Mouse (Mus musculus) natural killer cell, adult 2 months (primary cell): ENCODE data around the gene Chrm5.
"Not testable (repeated sequence)": the region's sequence is repeated elsewhere in the genome, so short reads cannot be mapped to it uniquely, and the experiment has no call there.

ENCODE experiments used
- DNase-seq, 2 experiments: peaks; one replicate each; pipeline ENCODE4 v3.0.0; 2022; ENCODE audit warnings: low spot score in 2 of 2

Chrm5 gene

DNA sequence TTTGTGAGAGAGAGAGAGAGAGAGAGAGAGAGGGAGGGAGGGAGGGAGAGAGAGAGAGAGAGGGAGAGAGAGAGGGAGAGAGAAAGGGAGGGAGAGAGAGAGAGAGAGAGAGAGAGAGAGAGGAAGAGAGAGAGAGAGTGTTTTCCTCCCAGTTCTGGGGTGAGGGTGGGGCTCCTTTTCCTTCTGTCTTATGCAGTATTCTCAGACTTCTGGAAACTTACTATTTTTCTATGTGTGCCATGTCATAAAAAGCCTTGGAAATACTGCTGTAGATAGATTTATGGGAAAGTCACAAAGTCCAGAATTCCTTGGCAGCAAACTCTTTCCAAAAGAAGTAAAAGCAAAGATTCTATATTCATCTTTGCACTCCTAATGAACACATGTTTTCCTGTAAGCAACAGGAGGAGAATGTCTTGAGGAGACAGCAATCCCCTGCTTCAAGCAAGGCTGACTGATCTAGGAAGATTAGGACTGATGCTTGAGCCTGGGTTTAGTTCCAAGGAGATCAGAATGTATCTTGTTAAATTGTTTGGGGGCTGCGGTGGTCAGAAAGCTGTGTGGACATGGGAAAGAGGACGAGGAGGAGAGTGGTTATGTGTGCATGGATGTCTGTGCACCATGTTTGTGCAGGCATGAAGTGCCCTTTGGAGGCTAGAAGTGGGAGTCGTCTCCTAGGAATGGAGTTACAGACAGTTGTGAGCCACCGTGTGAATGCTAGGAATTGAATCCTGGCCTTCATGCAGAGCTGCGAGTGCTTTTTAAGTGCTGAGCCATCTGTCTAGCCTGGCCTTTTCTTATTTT lies 2.2 kb upstream of the Chrm5 start:
- no peak for DNase-seq

- DNase-seq, result peak in 1 of 2 experiments; percentile 17
Observed at GRCm38 (mm10) chr2:112481564-112481963, 995 bp upstream of the Chrm5 start.

DNA sequence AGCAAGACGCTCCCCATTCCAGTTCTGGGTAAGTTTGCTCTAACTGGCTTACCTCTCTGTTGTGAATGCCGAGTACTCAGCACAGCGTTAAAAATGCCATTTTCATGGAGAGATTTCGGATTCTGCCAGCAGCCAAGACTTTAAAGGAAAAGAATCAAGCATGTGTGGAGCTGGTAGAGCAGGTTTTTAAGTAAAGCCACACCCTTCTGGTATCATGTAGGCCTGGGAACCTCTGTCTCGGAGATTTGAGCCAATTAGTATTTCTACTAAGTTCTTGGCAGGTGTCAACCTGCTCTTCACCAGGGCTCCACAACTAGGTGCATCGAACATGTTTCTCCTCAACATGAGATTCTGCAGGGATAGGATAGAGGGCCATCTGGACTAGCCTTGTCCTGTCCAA lies 4.0 kb downstream of the Chrm5 start:
- no peak for DNase-seq

- no peak for DNase-seq
Observed at GRCm38 (mm10) chr2:112474997-112475724, 5.4 kb downstream of the Chrm5 start.

- DNase-seq, result no peak
Observed at GRCm38 (mm10) chr2:112472076-112472475, 8.5 kb downstream of the Chrm5 start.

DNA sequence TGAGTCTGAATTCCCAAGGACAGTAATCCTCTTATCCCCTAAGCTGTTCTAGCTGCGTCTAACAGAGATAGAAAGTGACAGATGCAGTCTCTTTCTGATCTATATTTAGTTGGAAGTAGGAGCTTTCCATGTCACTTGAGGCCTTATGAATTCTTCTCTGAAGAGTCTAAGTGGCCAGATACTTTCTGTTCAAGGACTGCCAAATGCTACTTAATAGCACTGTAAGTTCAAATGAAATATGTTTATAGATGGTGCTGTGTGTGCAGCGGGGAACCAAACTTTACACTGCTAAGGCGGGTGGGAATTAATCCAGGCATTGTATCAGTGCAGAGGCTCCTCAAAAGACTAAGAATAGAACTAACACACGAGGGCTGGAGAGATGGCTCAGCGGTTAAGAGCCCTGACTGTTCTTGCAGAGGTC lies 9.6 kb downstream of the Chrm5 start:
- no peak for DNase-seq

DNA sequence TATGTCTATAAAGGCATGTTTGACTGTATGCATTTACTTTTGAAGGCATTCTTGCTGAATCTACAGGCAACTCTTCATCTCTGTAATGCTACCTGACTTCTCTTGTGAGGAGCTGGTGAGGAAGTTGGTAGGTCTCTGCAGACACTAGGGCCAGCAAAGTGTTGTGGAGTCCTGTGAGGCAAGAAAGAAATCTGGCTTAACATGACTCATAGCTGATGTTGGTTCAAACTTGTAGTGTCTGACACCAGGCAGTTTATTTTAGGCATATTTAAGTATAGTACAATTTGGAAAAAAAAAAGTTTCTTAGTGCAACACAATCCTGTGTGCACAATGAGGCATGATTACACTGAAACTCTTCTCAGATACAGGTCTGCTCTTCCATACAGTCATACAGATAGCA lies 11.0 kb downstream of the Chrm5 start:
- DNase-seq, result no peak

DNA sequence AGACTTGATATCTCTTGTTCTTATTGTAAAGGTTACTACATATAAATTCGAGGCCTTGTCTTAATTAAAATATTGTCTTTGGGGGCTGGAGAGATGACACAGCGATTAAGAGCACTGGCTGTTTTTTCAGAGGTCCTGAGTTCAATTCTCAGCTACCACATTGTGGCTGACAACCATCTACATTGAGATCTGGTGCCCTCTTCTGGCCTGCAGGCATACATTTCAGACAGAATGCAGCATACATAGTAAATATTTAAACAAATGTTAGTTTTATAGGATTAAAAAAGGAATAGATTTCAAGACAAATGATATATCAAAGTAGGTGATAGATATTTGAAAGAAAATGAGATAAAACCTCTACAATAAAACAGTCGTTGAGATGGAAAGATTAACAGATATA lies 20.0 kb downstream of the Chrm5 start:
- DNase-seq, result no peak

DNA sequence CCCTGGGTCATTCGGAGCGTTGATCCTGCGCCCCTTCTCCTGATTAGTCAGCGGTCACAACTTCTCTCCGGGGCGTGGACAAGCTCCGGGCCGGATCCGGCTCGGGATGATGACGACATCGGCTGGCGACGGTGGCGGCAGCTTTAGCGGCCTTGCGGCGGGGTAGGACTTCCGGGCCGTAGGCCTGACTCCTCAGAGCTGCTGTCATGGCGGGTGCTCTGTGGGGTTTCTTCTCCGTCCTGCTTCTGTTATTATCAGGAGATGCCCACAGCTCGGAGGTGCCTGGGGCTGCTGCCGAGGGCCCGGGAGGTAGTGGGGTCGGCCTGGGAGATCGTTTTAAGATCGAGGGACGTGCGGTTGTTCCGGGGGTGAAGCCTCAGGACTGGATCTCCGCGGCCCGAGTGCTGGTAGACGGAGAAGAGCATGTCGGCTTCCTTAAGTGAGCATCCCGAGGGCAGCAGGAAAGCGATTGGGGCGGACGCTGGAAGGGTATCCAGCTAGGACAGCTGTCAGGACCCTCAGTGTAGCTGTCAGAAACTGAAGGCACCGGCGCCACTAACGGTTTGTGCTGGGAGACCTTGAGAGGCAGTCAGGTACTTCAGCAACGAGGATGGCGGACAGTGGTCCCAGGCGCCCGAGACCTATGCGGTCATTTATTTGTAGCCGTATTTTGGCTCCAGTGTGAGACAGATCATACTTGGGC lies 25.6 kb downstream of the Chrm5 start, which contains the start of gene Emc7:
Gene Emc7 (plus strand): TSS at position 136 of the 703 bp plus-strand sequence.
- peak; percentile 93 to 96 for DNase-seq

DNA sequence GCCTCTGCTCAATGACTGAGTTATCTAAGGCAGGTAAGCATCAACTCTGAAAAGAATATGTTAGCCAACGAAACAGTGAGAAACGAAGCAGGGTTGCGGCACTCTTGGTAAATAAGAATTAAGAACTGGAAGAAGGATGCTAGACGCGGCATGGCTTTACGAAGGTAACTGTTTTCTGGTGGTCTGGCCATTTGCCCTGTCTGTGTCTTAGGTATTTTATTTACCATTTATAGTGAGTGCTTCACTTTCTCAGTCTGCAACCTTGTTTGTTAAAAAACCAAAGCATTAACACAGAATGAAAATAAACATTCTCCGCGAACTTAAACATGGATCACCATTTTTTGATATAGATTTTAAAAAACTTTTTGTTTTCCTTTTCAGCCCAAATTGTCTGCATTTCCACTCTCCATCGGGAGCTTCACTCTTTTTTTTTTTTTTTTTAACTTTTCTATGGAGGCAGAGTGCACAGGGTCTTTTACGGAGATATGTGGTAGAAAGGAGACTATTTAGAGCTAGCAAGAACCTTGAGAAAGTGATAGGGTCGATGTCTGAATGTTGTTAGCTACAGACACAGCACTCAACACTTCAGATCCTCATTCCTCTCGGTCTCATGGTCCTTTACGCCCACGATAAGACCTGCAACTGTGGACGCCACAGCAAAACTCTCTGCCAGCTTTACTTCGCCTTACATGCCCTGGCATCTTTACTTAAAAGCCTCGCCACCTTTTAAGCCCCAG lies 26.3 kb downstream of the Chrm5 start:
- no peak for DNase-seq

- DNase-seq, result not testable (repeated sequence)
Observed at GRCm38 (mm10) chr2:112452513-112452912, 28.1 kb downstream of the Chrm5 start.

DNA sequence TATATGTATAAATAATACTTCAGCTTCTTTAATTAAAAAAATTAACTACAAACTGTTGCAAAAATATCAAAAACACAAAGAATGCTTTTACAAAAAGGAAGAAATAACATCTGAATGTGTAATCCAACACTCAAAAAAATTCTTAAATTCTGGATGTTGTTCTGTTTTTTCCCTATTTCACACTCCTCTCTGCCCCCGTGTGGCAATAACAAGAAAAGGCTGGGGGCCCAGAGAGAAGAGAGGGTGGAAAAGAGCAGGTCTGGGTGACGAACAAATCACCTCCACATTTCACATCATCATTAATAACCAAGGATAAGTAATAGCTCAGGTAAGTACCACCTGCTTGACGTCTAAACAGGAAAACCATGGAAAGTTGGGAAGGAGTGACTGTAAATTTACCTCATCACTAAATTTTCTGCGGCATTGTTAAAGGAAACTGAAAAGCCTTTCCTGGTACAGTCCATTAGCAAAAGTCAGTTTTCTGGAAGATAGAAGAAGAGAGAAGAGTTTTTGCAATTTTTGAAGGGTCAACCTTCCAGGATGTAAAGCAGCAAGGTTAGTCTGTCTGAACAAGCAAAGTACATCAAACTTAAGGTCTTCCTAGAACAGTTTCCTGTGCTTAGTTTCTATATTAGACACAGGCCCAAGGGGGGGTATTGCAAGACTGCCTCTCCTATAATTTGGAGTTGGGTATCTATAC lies 30.8 kb downstream of the Chrm5 start:
- peak in 1 of 2 experiments; percentile 31 for DNase-seq

- no peak for DNase-seq
Observed at GRCm38 (mm10) chr2:112448510-112449059, 32.0 kb downstream of the Chrm5 start.

DNA sequence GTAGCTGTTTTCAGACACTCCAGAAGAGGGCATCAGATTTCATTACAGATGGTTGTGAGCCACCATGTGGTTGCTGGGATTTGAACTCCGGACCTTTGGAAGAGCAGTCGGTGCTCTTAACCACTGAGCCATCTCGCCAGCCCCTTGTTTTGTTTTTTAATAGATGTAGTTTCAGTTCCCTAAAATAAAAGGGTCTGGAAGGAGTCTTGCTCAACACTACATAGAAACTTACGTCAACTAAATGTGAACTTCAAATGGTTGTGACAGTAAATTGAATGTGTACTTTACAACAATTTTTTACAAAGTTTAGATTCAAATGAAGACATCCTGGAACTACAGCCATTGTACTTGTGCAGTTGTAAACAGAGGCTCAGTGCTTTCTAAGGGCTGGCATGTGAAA lies 32.5 kb downstream of the Chrm5 start:
- peak in 1 of 2 experiments; percentile 2 for DNase-seq

DNA sequence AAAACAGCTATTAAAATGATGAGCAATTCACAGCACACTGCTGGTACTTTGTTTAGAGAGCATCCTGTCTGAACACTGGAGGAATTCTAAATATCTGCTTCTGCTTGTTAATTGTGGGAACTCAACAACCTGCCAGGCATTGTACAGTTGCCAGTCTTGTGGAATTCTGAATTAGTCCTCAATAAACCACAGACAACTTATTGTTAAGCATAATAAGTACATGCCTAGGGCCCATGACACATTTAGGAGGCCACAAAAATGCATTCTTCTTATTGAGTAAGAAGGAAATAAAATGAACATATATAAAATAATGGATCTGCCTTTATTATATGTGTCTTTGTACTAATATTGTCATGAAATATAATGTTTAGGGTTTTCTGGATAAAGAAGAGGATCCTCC lies 35.1 kb downstream of the Chrm5 start:
- no peak for DNase-seq

DNA sequence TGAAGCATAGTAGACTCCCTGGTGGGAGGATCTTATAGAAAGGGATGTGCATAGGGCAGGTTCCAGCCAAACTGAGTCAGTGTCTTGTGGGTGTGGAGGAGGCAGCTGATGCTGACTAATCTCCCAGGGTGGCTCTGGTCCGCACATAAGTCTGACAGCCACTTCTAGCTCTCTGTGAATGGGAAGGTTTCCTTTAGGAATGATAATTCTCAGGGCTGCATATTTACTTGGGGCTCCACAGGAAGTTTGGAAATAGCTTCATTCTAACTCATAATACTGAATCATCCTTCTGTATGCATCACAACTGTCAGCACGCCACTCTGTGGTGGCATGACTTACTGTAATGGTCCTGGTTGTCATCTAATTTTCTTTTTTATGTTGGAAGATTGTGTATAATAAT lies 37.1 kb downstream of the Chrm5 start:
- DNase-seq, result no peak

GRCm38 (mm10) chr2:112437589-112437988 lies 43.0 kb downstream of the Chrm5 start:
- DNase-seq, result no peak

GRCm38 (mm10) chr2:112436292-112436691 lies 44.3 kb downstream of the Chrm5 start:
- no peak for DNase-seq

DNA sequence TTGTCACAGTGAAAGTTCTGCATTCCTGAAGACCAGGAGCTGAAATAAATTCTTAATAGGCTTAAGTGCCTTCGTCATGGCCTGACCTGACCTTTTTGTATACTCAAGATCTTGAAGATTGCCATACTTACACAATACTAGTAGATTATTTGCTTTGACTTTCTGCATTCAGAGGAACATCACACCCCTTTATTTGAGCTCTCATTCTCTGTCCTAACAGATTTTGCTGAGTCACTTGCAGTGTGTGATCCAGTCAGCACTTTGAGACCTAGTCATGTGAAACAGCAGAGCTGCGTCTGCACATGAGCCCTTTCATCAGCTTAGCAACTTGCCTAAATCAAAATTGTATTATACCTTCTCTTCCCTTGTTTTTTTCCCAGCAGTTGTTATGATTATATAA lies 47.2 kb downstream of the Chrm5 start:
- no peak for DNase-seq

GRCm38 (mm10) chr2:112432523-112432922 lies 48.0 kb downstream of the Chrm5 start:
- DNase-seq, result no peak

DNA sequence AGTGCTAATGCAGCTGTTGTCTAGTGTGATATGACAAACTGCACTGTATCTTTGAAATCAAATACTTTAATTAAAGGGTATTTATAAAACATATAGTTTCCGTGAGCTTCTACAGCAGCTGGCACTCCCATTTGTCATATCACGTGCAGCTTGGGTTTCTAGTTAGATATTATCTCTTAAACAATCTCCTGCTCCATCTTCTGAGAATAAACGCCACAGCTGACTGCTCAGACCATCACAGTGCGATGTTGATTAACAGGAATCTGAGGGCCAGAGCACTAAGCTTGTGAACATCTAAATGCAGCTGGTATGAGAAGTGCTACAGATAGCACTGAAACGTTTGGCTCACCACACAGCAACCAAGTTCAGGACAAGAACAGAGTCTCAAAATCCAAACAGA lies 50.2 kb downstream of the Chrm5 start:
- DNase-seq, result no peak
